Mouse (Mus musculus) spleen, adult 2 months (tissue): Measurements from ENCODE around the gene Cd70. TPM values are rescaled to one million over a fixed set of nuclear protein-coding genes. Genes with fewer than 3 reads are reported as not detected.

Experiments
- DNase-seq, 2 experiments: peaks; one replicate each; pipeline versions ENCODE4 v3.0.0 to v3.0.0-alpha.2; 2012 to 2021; ENCODE audit warnings: low spot score in 2 of 2, low read depth in 1 of 2
- H3K27ac ChIP-seq: fragments of 200-500 bp; 2 replicates; pipeline ENCODE4 v1.5.1; 2012; ENCODE audit warnings: low read length, inconsistent platforms; ENCODE audit not compliant: insufficient read depth
- H3K27me3 ChIP-seq: fragments of 200-500 bp; 2 replicates; pipeline ENCODE4 v1.6.1; 2012; ENCODE audit warnings: mild to moderate bottlenecking, moderate library complexity, low read length, inconsistent platforms; ENCODE audit not compliant: control insufficient read depth, insufficient read depth
- H3K36me3 ChIP-seq: fragments of 200-500 bp; 2 replicates; pipeline ENCODE4 v1.6.1; 2012; ENCODE audit warnings: mild to moderate bottlenecking, low read length, inconsistent platforms; ENCODE audit not compliant: control insufficient read depth, insufficient read depth
- H3K4me1 ChIP-seq: fragments of 200-500 bp; 2 replicates; pipeline ENCODE4 v1.6.1; 2011; ENCODE audit warnings: inconsistent platforms; ENCODE audit not compliant: control insufficient read depth, insufficient read depth, insufficient read length
- H3K4me3 ChIP-seq: fragments of 200-500 bp; 2 replicates; pipeline ENCODE4 v1.5.1; 2011; ENCODE audit warnings: mild to moderate bottlenecking, inconsistent platforms; ENCODE audit not compliant: insufficient read depth, insufficient read length; ENCODE audit errors: extremely low read depth
- CTCF ChIP-seq: fragments of 200-500 bp; IDR thresholded peaks from 2 replicates; pipeline ENCODE4 v1.5.1; 2011; ENCODE audit warnings: mild to moderate bottlenecking, inconsistent platforms; ENCODE audit not compliant: insufficient read depth, insufficient read length, insufficient replicate concordance; ENCODE audit errors: extremely low read depth
- POLR2A ChIP-seq: fragments of 200-500 bp; IDR thresholded peaks from 2 replicates; pipeline ENCODE4 v1.6.1; 2011; ENCODE audit warnings: low read depth, low read length, inconsistent platforms
- WGBS: fragments of 180-500 bp; shearing (Covaris S2); methylation state at CpG from one replicate; pipeline ENCODE4 v1.1.7; 2018; 5-methylcytosine and 5-hydroxymethylcytosine counted together
- polyA plus RNA-seq: library from polyadenylated mRNA; depleted of rRNA; stranded (reverse); fragments of >200 nt; gene quantifications from 2 replicates; pipeline ENCODE4 v1.2.3, GENCODE M21; 2012

The Cd70 gene
- polyA plus RNA-seq, 1 experiment: 0.36 TPM

DNA sequence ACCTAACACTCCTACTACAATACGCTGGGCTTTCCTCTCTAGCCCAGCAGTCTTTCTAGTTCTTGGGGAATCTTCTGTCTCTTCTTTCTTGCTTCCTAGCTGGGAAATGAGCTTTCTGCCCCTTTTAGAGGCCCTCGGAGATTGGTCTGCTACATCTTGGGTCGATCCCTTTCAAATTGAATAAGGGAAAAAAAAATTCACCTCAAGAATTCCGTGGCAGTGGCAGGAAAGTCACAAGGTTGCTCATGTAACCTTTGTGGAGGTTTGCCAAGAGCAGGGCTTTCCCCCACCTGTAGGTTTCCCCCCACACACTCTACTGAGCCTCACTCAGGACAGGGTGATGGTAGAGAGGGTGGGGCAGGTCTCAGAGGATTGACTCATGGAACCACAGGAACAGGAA is 4.2 kb upstream of the Cd70 start:
- no peaks in the 10 kb centered on the region; the same call in 1 of the 2 replicates for H3K27me3 ChIP-seq
- 71% methylated on average over 4 of the region's 4 CpGs for WGBS
- TF ChIP-seq CTCF (no peak), POLR2A (no peak)
- no peak overlapping the region for H3K27ac ChIP-seq
- no peak for DNase-seq
- H3K4me3 ChIP-seq: no peak overlapping the region
- no peaks in the 10 kb centered on the region for H3K36me3 ChIP-seq
- no peaks in the 10 kb centered on the region for H3K4me1 ChIP-seq

DNA sequence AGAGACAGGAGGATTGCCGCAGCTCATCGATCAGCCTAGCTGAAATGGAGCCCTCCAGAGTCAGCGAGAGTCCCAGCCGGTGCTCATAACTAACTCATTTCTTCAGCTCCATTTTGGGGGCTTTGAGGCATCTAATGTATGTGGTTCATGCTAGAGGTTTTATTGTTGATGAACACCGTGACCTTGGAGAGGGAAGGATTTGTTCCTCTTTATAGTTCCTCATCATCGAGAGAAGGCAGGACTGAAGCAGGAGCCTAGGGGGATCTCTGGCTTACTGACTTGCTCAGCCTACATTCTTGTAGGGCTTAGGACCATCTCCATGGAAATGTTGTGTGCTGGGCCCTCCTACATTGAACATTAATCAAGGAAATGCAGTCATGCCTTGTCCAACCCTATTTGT is 3.4 kb upstream of the Cd70 start:
- WGBS: 69% methylated on average over 6 of the region's 6 CpGs

DNA sequence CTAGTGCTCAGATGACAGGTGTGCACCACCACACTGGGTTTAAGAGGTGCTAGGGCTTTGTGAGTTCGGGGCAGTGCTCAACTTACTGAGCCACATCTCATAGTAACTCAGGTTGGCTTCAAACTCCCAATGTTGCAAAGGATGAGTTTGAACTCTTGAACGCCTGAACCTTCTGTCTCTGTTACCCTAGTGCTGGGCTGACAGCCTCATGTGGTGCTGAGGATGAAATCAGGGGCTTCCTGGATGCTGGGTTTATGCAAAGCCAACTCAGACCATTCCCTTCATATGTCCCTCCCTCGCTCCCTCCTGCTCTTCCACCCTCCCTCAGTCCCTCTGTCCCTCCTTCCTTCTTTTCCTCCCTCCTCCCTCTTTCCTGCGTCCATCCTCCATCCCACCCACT is 1.2 kb downstream of the Cd70 start:
- H3K27me3 ChIP-seq: no peaks in the 10 kb centered on the region; the same call in none of the 2 replicates
- no peak overlapping the region for H3K4me3 ChIP-seq
- H3K36me3 ChIP-seq: no peaks in the 10 kb centered on the region
- no peak for TF ChIP-seq POLR2A
- no peak for TF ChIP-seq CTCF
- no peaks in the 10 kb centered on the region for H3K4me1 ChIP-seq
- WGBS: 80% methylated on average over 4 of the region's 4 CpGs
- H3K27ac ChIP-seq: no peak overlapping the region
- DNase-seq: no peak

More for the DNA sequence above, 3.4 kb upstream of the Cd70 start:
- H3K27me3 ChIP-seq: no peaks in the 10 kb centered on the region; the same call in 1 of the 2 replicates
- DNase-seq: no peak
- no peak overlapping the region for H3K27ac ChIP-seq
- no peak overlapping the region for H3K4me3 ChIP-seq
- TF ChIP-seq POLR2A (no peak), CTCF (no peak)
- no peaks in the 10 kb centered on the region for H3K4me1 ChIP-seq
- no peaks in the 10 kb centered on the region for H3K36me3 ChIP-seq

DNA sequence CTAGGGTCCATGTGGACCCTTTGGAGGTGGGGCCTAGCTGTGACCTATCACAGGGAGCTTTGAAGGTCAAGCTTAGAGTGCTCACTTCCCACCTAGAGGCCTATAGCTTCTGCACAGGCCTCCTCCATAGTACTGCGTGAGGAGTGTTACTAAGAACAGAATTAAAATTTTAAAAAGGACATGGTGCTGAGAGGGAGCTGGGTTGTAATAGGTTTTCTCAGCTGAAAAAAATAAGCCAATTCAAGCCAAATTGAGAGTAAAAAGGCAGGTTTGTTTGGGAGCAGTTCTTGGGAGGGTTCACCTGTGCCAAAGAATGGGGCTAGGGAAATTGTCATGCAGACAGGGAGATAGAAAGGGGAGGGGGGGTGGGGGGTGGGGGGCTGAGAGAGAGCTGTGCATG is 4.5 kb downstream of the Cd70 start:
- WGBS: 90% methylated on average over 1 of the region's 1 CpGs
- DNase-seq: no peak
- TF ChIP-seq POLR2A: no peak
- TF ChIP-seq CTCF: no peak
- H3K27me3 ChIP-seq: no peaks in the 10 kb centered on the region; the same call in none of the 2 replicates
- H3K27ac ChIP-seq: no peak overlapping the region
- no peak overlapping the region for H3K4me3 ChIP-seq
- H3K36me3 ChIP-seq: no peaks in the 10 kb centered on the region
- no peaks in the 10 kb centered on the region for H3K4me1 ChIP-seq

DNA sequence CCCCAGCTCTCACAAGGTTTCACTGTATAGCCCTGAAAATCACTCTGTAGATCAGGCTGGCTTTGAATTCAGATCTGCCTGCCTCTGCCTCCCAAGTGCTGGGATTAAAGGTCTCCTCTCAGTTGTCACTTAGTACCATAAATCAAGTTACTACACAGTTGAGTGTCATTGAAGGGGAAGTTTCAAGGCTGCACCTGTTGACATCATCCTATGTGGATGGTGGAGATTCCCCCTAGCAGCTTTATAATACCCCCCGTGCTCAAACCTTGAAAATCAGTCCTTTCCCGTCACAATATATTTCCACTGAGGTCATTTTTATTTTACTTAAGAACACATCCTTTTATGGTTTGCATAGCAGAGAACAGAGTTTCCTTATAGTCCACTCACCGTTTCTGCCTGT is 5.9 kb downstream of the Cd70 start:
- Histone ChIP-seq H3K4me3 (no peak overlapping the region), H3K27me3 (no peaks in the 10 kb centered on the region; the same call in 1 of the 2 replicates), H3K4me1 (no peaks in the 10 kb centered on the region), H3K27ac (no peak overlapping the region), H3K36me3 (no peaks in the 10 kb centered on the region)
- DNase-seq: no peak
- WGBS: 71% methylated on average over 3 of the region's 3 CpGs
- TF ChIP-seq CTCF (no peak), POLR2A (no peak)

DNA sequence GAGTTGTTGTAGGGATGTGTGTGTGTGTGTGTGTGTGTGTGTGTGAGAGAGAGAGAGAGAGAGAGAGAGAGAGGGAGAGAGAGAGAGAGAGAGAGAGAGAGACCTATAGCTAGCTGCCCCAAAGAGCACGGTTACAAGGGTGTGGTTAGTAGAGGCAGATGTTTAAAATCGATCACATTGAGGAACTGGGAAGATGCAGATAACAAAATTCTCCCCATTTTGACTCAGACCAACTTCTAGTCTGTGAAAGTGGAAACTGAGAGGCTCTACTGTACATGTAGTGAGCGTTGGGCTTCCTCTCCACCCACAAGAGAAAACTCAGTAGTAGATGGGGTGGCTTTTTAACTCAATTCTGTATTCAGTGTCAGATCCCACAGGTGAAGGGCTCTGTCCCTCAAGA is 9.9 kb downstream of the Cd70 start:
- Histone ChIP-seq H3K27ac (no peak overlapping the region), H3K36me3 (no peaks in the 10 kb centered on the region), H3K27me3 (no peaks in the 10 kb centered on the region), H3K4me3 (no peak overlapping the region), H3K4me1 (no peaks in the 10 kb centered on the region)
- TF ChIP-seq POLR2A (no peak), CTCF (no peak)
- DNase-seq: no peak
- 73% methylated on average over 3 of the region's 3 CpGs for WGBS

DNA sequence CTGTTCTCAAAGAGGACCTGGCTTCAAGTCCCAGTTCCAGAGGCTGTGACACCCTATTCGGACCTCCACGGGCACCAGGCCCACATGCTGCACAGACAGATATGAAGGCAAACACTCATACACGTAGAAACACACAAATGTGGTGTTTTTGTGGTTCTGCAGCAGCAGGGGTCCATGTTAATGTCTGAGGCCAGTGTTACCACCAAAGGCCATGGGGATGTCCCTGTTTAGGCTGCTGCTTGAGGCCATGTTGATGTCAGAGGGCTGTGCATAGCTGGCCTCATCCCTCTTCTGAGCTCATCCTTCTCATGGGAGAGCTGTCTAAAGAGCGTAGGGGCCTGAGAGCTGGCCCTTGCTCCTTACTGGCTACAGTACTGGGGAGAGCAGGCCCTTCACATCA is 10.9 kb downstream of the Cd70 start:
- Histone ChIP-seq H3K27me3 (no peaks in the 10 kb centered on the region), H3K4me1 (no peaks in the 10 kb centered on the region), H3K27ac (no peak overlapping the region), H3K4me3 (no peak overlapping the region), H3K36me3 (no peaks in the 10 kb centered on the region)
- DNase-seq: no peak
- WGBS: 93% methylated on average over 4 of the region's 4 CpGs
- no peak for TF ChIP-seq CTCF
- TF ChIP-seq POLR2A: no peak
